8 mouse cellular contexts compared by ENCODE assay signal in the genomic region with DNA sequence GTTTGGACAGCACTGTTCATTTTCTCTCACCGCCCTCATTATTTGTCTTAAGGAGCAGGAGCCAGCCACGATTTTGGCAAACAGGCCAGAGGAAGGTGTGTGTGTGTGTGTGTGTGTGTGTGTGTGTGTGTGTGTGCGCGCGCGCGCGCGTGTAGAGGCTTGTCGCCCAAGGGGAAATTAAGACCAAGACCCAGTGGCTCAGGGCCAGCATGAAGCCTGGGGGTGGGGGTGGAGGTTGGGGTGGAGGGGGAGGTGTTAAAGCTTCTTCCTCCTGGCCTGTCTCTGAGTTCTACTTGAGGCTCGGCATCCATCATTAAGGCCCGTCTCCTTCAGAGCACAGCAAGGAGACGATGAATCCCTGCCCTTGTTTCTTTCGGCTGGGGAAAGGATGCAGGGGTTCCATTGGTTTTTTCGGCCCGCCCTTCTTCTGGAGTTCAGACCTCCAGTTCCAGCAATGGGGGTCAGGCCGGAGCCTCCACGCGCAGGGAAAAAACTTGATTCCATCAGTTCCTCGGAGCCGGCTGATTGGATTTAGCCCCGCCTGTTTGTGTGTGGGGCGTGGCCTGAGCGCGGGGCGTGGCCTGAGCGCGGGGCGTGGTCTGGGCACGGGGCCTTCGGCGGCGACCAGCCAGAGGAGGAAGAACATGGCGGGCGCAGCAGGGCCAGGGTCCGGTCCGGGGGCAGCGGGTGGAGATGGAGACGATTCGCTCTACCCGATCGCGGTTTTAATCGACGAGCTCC. TPM values are rescaled to one million over a fixed set of nuclear protein-coding genes. Genes with fewer than 3 reads are reported as not detected.
DNase-seq lines count a peak whose midpoint lies in the region; ATAC-seq and TF ChIP-seq lines count a peak whose summit lies in the region.

No protein-coding gene starts in this region.

- peak; percentile 78 for TF ChIP-seq POLR2A in heart, adult 2 months (IDR thresholded peaks at IDR 0.05; ENCODE audit: insufficient read depth, low read depth, low read length)

- H3K27me3 ChIP-seq in embryonic facial prominence, embryonic 13.5 days: no peaks in the 10 kb centered on the region
- no peaks in the 10 kb centered on the region for H3K27me3 ChIP-seq in heart, adult 2 months (ENCODE audit: control insufficient read depth, insufficient read depth, low read length)
- no peaks in the 10 kb centered on the region for H3K27me3 ChIP-seq in limb, embryonic 13.5 days
- no peaks in the 10 kb centered on the region for H3K27me3 ChIP-seq in midbrain, embryonic 15.5 days (replicated peaks)

- no peak for TF ChIP-seq EP300 in heart, adult 2 months (IDR thresholded peaks at IDR 0.05; ENCODE audit: insufficient read depth, low read depth, low read length)

- ATAC-seq in embryonic facial prominence, embryonic 13.5 days (ENCODE audit: insufficient number of reproducible peaks, insufficient read depth, low FRiP score, low TSS enrichment, low read depth): peak; percentile 88
- peak; percentile 92 for ATAC-seq in limb, embryonic 13.5 days (ENCODE audit: low FRiP score, low read depth)
- peak; percentile 91 for ATAC-seq in midbrain, embryonic 15.5 days (replicated peaks)

- under 1% methylated on average over 45 of the region's 45 CpGs for WGBS in embryonic facial prominence, embryonic 13.5 days
- 2% methylated on average over 45 of the region's 45 CpGs for WGBS in heart, adult 2 months
- WGBS in limb, embryonic 13.5 days: under 1% methylated on average over 43 of the region's 45 CpGs
- under 1% methylated on average over 45 of the region's 45 CpGs for WGBS in midbrain, embryonic 15.5 days

- no peaks in the 10 kb centered on the region for H3K9me3 ChIP-seq in embryonic facial prominence, embryonic 13.5 days
- no peaks in the 10 kb centered on the region for H3K9me3 ChIP-seq in limb, embryonic 13.5 days
- H3K9me3 ChIP-seq in midbrain, embryonic 15.5 days: no peaks in the 10 kb centered on the region

- H3K27ac ChIP-seq in embryonic facial prominence, embryonic 13.5 days: peak overlapping the region; percentile 90
- peak overlapping the region; percentile 73 for H3K27ac ChIP-seq in heart, adult 2 months
- peak overlapping the region; percentile 92 for H3K27ac ChIP-seq in limb, embryonic 13.5 days
- H3K27ac ChIP-seq in midbrain, embryonic 15.5 days: peak overlapping the region; percentile 66

- peaks cover 30% of the 10 kb centered on the region for H3K4me1 ChIP-seq in embryonic facial prominence, embryonic 13.5 days
- no peaks in the 10 kb centered on the region; the same call in none of the 2 replicates for H3K4me1 ChIP-seq in heart, adult 2 months (ENCODE audit: control insufficient read depth, insufficient read depth, low read length)
- H3K4me1 ChIP-seq in limb, embryonic 13.5 days: peaks cover 40% of the 10 kb centered on the region
- H3K4me1 ChIP-seq in midbrain, embryonic 15.5 days: peaks cover 15% of the 10 kb centered on the region

- H3K36me3 ChIP-seq in embryonic facial prominence, embryonic 13.5 days: peaks cover 25% of the 10 kb centered on the region
- no peaks in the 10 kb centered on the region for H3K36me3 ChIP-seq in heart, adult 2 months (ENCODE audit: control insufficient read depth, insufficient read depth, low read length)
- H3K36me3 ChIP-seq in limb, embryonic 13.5 days: peaks cover 29% of the 10 kb centered on the region
- H3K36me3 ChIP-seq in midbrain, embryonic 15.5 days (replicated peaks): peaks cover 10% of the 10 kb centered on the region; the same call in 1 of the 2 replicates

- no peak for TF ChIP-seq CTCF in heart, adult 2 months (IDR thresholded peaks at IDR 0.05)

- H3K4me3 ChIP-seq in embryonic facial prominence, embryonic 13.5 days: peak overlapping the region; percentile 89
- peak overlapping the region; percentile 92 for H3K4me3 ChIP-seq in heart, adult 2 months
- H3K4me3 ChIP-seq in limb, embryonic 13.5 days: peak overlapping the region; percentile 87
- H3K4me3 ChIP-seq in midbrain, embryonic 15.5 days: peak overlapping the region; percentile 63

- peak; percentile 75 for DNase-seq in 3T3-L1 (ENCODE audit: low read depth, low spot score)
- DNase-seq in adrenal gland, postnatal 4 days (ENCODE audit: low spot score in 2 of 2): peak; percentile 88 to 91
- peak; percentile 94 to 99 for DNase-seq in heart, adult 2 months
- peak; percentile 90 to 96 for DNase-seq in kidney, adult 8-10 months
- DNase-seq in spleen, adult 18-20 months: peak; percentile 87 to 98

- peak overlapping the region; percentile 85 for H3K9ac ChIP-seq in embryonic facial prominence, embryonic 13.5 days
- H3K9ac ChIP-seq in heart, adult 2 months (ENCODE audit: low read depth, low read length): peak overlapping the region; percentile 63
- H3K9ac ChIP-seq in limb, embryonic 13.5 days: peak overlapping the region; percentile 85
- H3K9ac ChIP-seq in midbrain, embryonic 15.5 days: peak overlapping the region; percentile 68

- no peaks in the 10 kb centered on the region for H3K79me2 ChIP-seq in heart, adult 2 months (replicated peaks; ENCODE audit: control insufficient read depth, insufficient read depth, low read length)

- intact Hi-C loops in heart, adult 2 months (cut with DNase I): no loop called here

- H3K4me2 ChIP-seq in embryonic facial prominence, embryonic 13.5 days: peak overlapping the region; percentile 67
- peak overlapping the region; percentile 75 for H3K4me2 ChIP-seq in limb, embryonic 13.5 days (replicated peaks)
- H3K4me2 ChIP-seq in midbrain, embryonic 15.5 days: peak overlapping the region; percentile 82

RNA-seq across cellular contexts. Expression of a gene that starts 11.4 kb away (rescaled TPM):
- total RNA-seq in adrenal gland, postnatal 4 days (2021): 10 to 100 TPM; 35.8 to 35.9 TPM
- 72.2 and 75.3 TPM in 2 replicates for polyA plus RNA-seq in embryonic facial prominence, embryonic 13.5 days (2015; fragmentation: Nextera tagmentation; extraction: Ambion mirVana)
- total RNA-seq in heart, adult 2 months (2021): 10 to 100 TPM; 10.3 to 10.8 TPM
- 5.4 and 7.1 TPM in 2 replicates for polyA plus RNA-seq in heart, adult 2 months (2012; rRNA removed)
- polyA plus RNA-seq in limb, embryonic 13.5 days (2015; fragmentation: Nextera tagmentation; extraction: Ambion mirVana): 74.3 and 77.3 TPM in 2 replicates
- 41.6 and 42.5 TPM in 2 replicates for polyA plus RNA-seq in midbrain, embryonic 15.5 days (2015; fragmentation: Nextera tagmentation; extraction: Ambion mirVana)

Comparison
In these comparisons a context has a peak if more than half of its experiments do, and no peak if none do; other contexts are left out.
1. Peak in every context shown above with its lines: DNase-seq, ATAC-seq, H3K4me3 ChIP-seq and H3K27ac ChIP-seq.